Mouse (Mus musculus): Measurements from ENCODE around the gene Glt1d1. TPM values are rescaled to one million over a fixed set of nuclear protein-coding genes. Genes with fewer than 3 reads are reported as not detected.
"Not testable (repeated sequence)": the region's sequence is repeated elsewhere in the genome, so short reads cannot be mapped to it uniquely, and the experiment has no call there.

The Glt1d1 gene
- polyA plus RNA-seq, 1 experiment from 2014 or later: 0.63 TPM

- H3K4me2 ChIP-seq (replicated peaks): no peak overlapping the region
- no peak overlapping the region for H3K4me3 ChIP-seq (replicated peaks)
- no peak for ATAC-seq
- H3K4me1 ChIP-seq (replicated peaks): no peaks in the 10 kb centered on the region
- H3K36me3 ChIP-seq: no peaks in the 10 kb centered on the region
- no peak overlapping the region for H3K27ac ChIP-seq
- H3K27me3 ChIP-seq (replicated peaks): no peaks in the 10 kb centered on the region
- WGBS: 73% methylated on average over 9 of the region's 9 CpGs
- no peaks in the 10 kb centered on the region for H3K9me3 ChIP-seq
- H3K9ac ChIP-seq: no peak overlapping the region
These were observed 76.1 kb downstream of the Glt1d1 start for GRCm38 (mm10) chr5:127708143-127708542.

GRCm38 (mm10) chr5:127714783-127715704, 83.0 kb downstream of the Glt1d1 start:
- no peak for ATAC-seq
- Histone ChIP-seq H3K9me3 (no peaks in the 10 kb centered on the region), H3K4me2 (replicated peaks) (no peak overlapping the region), H3K27ac (no peak overlapping the region), H3K27me3 (replicated peaks) (no peaks in the 10 kb centered on the region), H3K4me1 (replicated peaks) (no peaks in the 10 kb centered on the region), H3K36me3 (no peaks in the 10 kb centered on the region), H3K4me3 (replicated peaks) (no peak overlapping the region), H3K9ac (no peak overlapping the region)
- WGBS: 63% methylated on average over 7 of the region's 7 CpGs

DNA sequence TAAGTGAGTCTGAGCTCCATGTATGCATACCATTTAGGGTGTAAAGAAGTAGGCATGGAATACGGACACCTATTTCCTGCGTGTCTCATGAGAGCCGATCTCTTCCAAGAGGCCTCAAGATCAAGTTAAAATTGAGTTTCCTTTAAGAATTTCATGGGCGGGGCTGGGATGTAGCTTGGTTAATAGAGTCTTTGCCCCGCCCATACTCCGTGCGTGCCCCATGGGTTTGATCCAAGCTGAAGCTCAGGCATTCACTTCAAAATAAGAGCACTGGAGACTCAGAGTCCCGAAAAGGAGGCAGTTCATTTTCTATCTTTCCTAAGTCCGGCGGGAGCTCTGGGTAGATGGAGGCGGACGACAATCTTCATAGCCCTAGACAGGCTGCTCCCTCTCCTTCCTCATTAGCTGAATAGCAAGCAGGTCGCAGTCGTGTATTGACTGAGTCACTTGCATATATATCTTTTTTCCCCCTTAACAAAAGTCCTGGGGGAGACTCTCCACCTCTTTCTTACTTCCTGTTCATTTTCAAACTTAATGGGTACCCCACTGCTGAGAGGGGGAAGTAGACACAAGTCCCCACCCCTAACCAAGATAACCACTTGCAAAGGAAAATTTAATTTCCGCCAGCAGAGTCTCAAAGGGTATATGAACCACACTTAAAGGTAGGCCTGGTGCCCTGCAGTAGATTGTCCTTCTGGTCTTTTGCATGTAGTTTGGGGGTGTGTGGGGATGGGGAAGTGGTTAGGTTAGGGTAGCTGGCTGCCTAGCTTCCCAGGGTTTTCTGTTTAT, 88.7 kb downstream of the Glt1d1 start:
- Histone ChIP-seq H3K27me3 (replicated peaks) (no peaks in the 10 kb centered on the region), H3K4me1 (replicated peaks) (no peaks in the 10 kb centered on the region), H3K36me3 (no peaks in the 10 kb centered on the region), H3K4me2 (replicated peaks) (peak overlapping the region; percentile 43), H3K4me3 (replicated peaks) (no peak overlapping the region), H3K9ac (no peak overlapping the region), H3K9me3 (no peaks in the 10 kb centered on the region), H3K27ac (no peak overlapping the region)
- WGBS: 33% methylated on average over 15 of the region's 15 CpGs
- ATAC-seq: peak; percentile 77

DNA sequence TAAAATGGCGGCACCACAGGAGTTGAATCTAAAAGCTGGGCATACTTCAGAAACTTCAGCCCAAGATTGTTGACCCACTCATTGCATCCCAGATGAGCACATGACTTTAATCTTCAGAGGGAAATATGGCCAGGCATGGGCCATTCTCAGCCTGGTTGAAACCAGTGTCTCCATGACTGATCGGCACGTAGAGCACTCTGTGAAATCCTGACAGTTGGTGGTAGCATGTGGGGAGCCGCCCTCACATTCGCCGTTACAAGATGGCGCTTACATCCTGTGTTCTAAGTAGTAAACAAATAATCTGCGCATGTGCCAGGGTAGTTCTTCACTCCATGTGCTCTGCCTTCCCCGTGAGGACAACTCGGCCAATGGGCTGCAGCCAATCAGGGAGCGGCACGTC, 90.1 kb downstream of the Glt1d1 start:
- 91% methylated on average over 12 of the region's 12 CpGs for whole genome bisulfite sequencing
- ATAC-seq; H3K27ac ChIP-seq; H3K4me2 ChIP-seq (replicated peaks); H3K27me3 ChIP-seq (replicated peaks); H3K4me3 ChIP-seq (replicated peaks); H3K36me3 ChIP-seq; H3K4me1 ChIP-seq (replicated peaks); H3K9me3 ChIP-seq; H3K9ac ChIP-seq: not testable (repeated sequence)

DNA sequence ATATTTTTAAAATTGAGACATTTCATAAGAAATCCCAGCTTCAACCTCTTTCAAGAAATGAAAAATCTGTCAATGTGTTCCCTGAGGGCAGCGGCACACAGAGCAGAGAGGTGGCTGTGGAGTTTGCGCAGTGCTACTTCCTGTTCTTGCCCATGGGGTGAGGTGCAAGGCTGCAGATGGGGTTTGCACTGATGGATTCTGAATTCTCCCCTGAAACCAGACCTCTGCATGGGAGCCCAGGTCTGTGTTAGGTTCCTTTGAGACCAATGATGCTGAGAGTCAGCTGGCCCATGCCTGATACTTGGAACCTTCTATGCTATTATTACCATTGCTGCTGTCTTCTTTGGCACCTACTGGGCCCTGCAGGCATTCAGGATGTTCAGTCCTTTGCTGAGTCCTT, 98.3 kb downstream of the Glt1d1 start:
- H3K4me2 ChIP-seq (replicated peaks): no peak overlapping the region
- no peak overlapping the region for H3K9ac ChIP-seq
- H3K27ac ChIP-seq: no peak overlapping the region
- H3K27me3 ChIP-seq (replicated peaks): no peaks in the 10 kb centered on the region
- WGBS: 89% methylated on average over 2 of the region's 2 CpGs
- H3K9me3 ChIP-seq: no peaks in the 10 kb centered on the region
- H3K4me1 ChIP-seq (replicated peaks): no peaks in the 10 kb centered on the region
- ATAC-seq: no peak
- no peaks in the 10 kb centered on the region for H3K36me3 ChIP-seq
- no peak overlapping the region for H3K4me3 ChIP-seq (replicated peaks)

DNA sequence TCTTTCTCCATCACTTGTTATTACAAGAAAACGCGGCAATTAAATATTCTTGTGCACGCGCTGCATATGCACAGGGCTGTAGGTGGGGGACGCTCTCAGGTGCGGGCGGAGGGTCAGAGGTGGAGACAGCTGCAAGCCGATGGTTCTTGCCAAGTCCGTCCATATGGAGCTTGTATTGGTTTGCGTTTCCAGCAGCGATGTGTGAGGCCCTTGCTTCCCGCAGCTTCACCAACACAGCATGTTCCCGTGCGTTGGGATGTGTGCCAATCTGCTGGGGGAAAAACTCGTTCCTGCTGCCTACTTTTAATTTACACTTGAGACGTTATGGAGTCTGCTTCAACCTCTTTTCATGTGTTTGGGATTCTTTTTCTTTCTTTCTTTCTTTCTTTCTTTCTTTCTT, 109.3 kb downstream of the Glt1d1 start:
- 78% methylated on average over 16 of the region's 16 CpGs for WGBS
- Histone ChIP-seq H3K4me1 (replicated peaks) (no peaks in the 10 kb centered on the region), H3K27me3 (replicated peaks) (no peaks in the 10 kb centered on the region), H3K9ac (no peak overlapping the region), H3K27ac (no peak overlapping the region), H3K4me2 (replicated peaks) (no peak overlapping the region), H3K9me3 (no peaks in the 10 kb centered on the region), H3K36me3 (no peaks in the 10 kb centered on the region), H3K4me3 (replicated peaks) (no peak overlapping the region)
- no peak for ATAC-seq

GRCm38 (mm10) chr5:127749540-127749939, 117.5 kb downstream of the Glt1d1 start:
- H3K4me3 ChIP-seq (replicated peaks); H3K27me3 ChIP-seq (replicated peaks); H3K9ac ChIP-seq; H3K4me2 ChIP-seq (replicated peaks); H3K27ac ChIP-seq; H3K4me1 ChIP-seq (replicated peaks); H3K9me3 ChIP-seq; H3K36me3 ChIP-seq; ATAC-seq: not testable (repeated sequence)
- WGBS: 94% methylated on average over 3 of the region's 3 CpGs

GRCm38 (mm10) chr5:127751262-127751975, 119.4 kb downstream of the Glt1d1 start:
- H3K9me3 ChIP-seq: no peaks in the 10 kb centered on the region
- no peaks in the 10 kb centered on the region for H3K27me3 ChIP-seq (replicated peaks)
- peak overlapping the region; percentile 17; the same call in 1 of the 2 replicates for H3K27ac ChIP-seq
- 25% methylated on average over 20 of the region's 20 CpGs for WGBS
- no peak overlapping the region for H3K9ac ChIP-seq
- no peaks in the 10 kb centered on the region for H3K4me1 ChIP-seq (replicated peaks)
- H3K36me3 ChIP-seq: no peaks in the 10 kb centered on the region
- peak overlapping the region; percentile 26 for H3K4me2 ChIP-seq (replicated peaks)
- ATAC-seq: peak; percentile 53; the same call in 1 of the 2 replicates
- H3K4me3 ChIP-seq (replicated peaks): no peak overlapping the region

DNA sequence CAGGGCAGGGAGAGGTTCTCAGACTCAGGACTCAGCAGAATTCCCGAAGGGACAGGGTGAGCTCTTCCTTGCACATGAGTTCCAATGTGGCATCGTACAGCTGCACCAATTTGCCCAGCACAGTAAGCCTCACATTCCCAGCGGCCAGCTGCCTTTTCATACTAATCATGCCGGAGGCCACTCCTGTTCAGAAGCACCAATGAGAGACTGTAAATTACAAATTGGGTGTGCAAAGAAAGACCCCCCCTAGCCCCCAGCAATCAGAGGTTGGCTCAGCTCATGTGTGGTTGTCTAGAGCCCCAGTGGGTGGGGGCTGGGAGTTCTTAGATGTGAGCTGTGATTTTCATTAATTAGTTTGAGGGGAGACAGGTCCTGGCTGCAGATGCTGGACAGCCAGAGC, 123.5 kb downstream of the Glt1d1 start:
- H3K36me3 ChIP-seq: no peaks in the 10 kb centered on the region
- H3K27ac ChIP-seq: no peak overlapping the region
- H3K9me3 ChIP-seq: no peaks in the 10 kb centered on the region
- H3K4me3 ChIP-seq (replicated peaks): no peak overlapping the region
- no peaks in the 10 kb centered on the region for H3K4me1 ChIP-seq (replicated peaks)
- ATAC-seq: no peak
- H3K9ac ChIP-seq: no peak overlapping the region
- no peaks in the 10 kb centered on the region for H3K27me3 ChIP-seq (replicated peaks)
- WGBS: 81% methylated on average over 4 of the region's 4 CpGs
- no peak overlapping the region for H3K4me2 ChIP-seq (replicated peaks)

GRCm38 (mm10) chr5:127756011-127756410, 123.9 kb downstream of the Glt1d1 start:
- Histone ChIP-seq H3K27ac (no peak overlapping the region), H3K36me3 (no peaks in the 10 kb centered on the region), H3K9ac (no peak overlapping the region), H3K4me3 (replicated peaks) (no peak overlapping the region), H3K4me1 (replicated peaks) (no peaks in the 10 kb centered on the region), H3K27me3 (replicated peaks) (no peaks in the 10 kb centered on the region), H3K9me3 (no peaks in the 10 kb centered on the region), H3K4me2 (replicated peaks) (no peak overlapping the region)
- WGBS: 86% methylated on average over 3 of the region's 3 CpGs
- no peak for ATAC-seq

DNA sequence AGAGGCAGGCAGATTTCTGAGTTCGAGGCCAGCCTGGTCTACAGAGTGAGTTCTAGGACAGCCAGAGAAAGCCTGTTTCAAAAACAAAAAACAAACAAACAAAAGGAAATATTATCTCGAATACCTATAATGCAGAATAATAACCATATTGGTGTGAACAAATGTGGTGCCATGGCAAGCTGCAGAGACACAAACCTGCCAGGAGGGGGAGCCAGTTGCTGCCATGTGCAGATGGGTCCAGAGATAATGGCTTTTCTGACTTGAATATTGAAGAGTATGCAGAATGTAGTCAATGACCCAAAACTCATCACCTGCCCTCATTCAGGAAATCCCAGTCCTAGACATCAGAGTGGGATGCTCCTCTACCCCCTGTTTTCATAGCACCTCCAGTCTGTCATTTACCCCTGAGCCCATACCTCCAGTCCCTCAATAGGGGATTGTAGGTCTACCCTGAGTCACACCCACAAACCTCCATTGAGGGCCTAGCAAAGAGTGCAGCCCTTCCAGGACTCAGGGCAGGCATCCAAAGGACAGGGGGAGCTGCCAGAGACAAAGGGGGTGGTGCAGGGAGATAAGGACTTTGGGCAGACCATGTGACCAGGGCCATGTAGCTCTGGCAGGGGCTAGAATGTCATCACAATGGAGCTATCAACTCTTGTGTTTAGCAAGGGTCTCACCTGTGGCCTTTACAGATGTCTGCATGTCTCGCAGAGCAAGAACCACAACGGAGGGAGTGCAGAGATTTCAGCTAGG, 124.8 kb downstream of the Glt1d1 start:
- H3K4me3 ChIP-seq (replicated peaks): no peak overlapping the region
- ATAC-seq: no peak
- H3K9ac ChIP-seq: no peak overlapping the region
- no peaks in the 10 kb centered on the region for H3K36me3 ChIP-seq
- H3K27ac ChIP-seq: no peak overlapping the region
- no peaks in the 10 kb centered on the region for H3K27me3 ChIP-seq (replicated peaks)
- no peak overlapping the region for H3K4me2 ChIP-seq (replicated peaks)
- 77% methylated on average over 4 of the region's 4 CpGs for WGBS
- no peaks in the 10 kb centered on the region for H3K4me1 ChIP-seq (replicated peaks)
- H3K9me3 ChIP-seq: no peaks in the 10 kb centered on the region

All from intestine, embryonic 15.5 days (tissue).